Mouse (Mus musculus) hindbrain, embryonic 16.5 days (tissue): ENCODE results near the gene Sac3d1. TPM values are rescaled to one million over a fixed set of nuclear protein-coding genes. Genes with fewer than 3 reads are reported as not detected.

Experiments
- ATAC-seq: fragments of 200-750 bp; cut with Nextera tagmentation; 2 replicates; pipeline ENCODE4 v1.8.0; 2017; ENCODE audit warnings: moderate TSS enrichment, moderate library complexity
- H3K27ac ChIP-seq: fragments of 300-500 bp; sonication (generic); 2 replicates; pipeline ENCODE4 v1.5.1; 2014; ENCODE audit warnings: low read depth, mild to moderate bottlenecking, control low read depth, low read length, moderate library complexity
- H3K27me3 ChIP-seq: fragments of 300-500 bp; sonication (generic); replicated peaks from 2 replicates; pipeline ENCODE4 v1.6.1; 2014; ENCODE audit warnings: low read length; ENCODE audit not compliant: control insufficient read depth, insufficient read depth
- H3K36me3 ChIP-seq: fragments of 300-500 bp; sonication (generic); 2 replicates; pipeline ENCODE4 v1.6.1; 2014; ENCODE audit warnings: mild to moderate bottlenecking, low read length, moderate library complexity, mixed read lengths; ENCODE audit not compliant: control insufficient read depth, insufficient read depth
- H3K4me1 ChIP-seq: fragments of 300-500 bp; sonication (generic); 2 replicates; pipeline ENCODE4 v1.6.1; 2014; ENCODE audit warnings: low read depth, low read length; ENCODE audit not compliant: control insufficient read depth, insufficient read depth
- H3K4me2 ChIP-seq: fragments of 300-500 bp; sonication (generic); 2 replicates; pipeline ENCODE4 v1.6.1; 2014; ENCODE audit warnings: mild to moderate bottlenecking, low read length, control low read depth, moderate library complexity
- H3K4me3 ChIP-seq: fragments of 300-500 bp; sonication (generic); 2 replicates; pipeline ENCODE4 v1.5.1; 2014; ENCODE audit warnings: mild to moderate bottlenecking, low read length, control low read depth, moderate library complexity
- H3K9ac ChIP-seq: fragments of 300-500 bp; sonication (generic); 2 replicates; pipeline ENCODE4 v1.6.1; 2014; ENCODE audit warnings: low read depth, mild to moderate bottlenecking, control low read depth, low read length, moderate library complexity
- H3K9me3 ChIP-seq: fragments of 300-500 bp; sonication (generic); 2 replicates; pipeline ENCODE4 v1.6.1; 2014; ENCODE audit warnings: mild to moderate bottlenecking, low read length, moderate library complexity; ENCODE audit not compliant: control insufficient read depth
- WGBS: fragments of 180-500 bp; shearing (Covaris S2); extraction: QIAGEN DNeasy Blood & Tissue Kit; methylation state at CpG from one replicate; pipeline ENCODE4 v1.1.7; 2014; 5-methylcytosine and 5-hydroxymethylcytosine counted together
- polyA plus RNA-seq: library from polyadenylated mRNA; unstranded; fragments of >200 nt; fragmentation: Nextera tagmentation; extraction: Ambion mirVana; gene quantifications from 2 replicates; pipeline ENCODE4 v1.2.1, GENCODE M21; 2015

Sac3d1 gene
- polyA plus RNA-seq, 1 experiment from 2014 or later = 53.9 TPM

DNA sequence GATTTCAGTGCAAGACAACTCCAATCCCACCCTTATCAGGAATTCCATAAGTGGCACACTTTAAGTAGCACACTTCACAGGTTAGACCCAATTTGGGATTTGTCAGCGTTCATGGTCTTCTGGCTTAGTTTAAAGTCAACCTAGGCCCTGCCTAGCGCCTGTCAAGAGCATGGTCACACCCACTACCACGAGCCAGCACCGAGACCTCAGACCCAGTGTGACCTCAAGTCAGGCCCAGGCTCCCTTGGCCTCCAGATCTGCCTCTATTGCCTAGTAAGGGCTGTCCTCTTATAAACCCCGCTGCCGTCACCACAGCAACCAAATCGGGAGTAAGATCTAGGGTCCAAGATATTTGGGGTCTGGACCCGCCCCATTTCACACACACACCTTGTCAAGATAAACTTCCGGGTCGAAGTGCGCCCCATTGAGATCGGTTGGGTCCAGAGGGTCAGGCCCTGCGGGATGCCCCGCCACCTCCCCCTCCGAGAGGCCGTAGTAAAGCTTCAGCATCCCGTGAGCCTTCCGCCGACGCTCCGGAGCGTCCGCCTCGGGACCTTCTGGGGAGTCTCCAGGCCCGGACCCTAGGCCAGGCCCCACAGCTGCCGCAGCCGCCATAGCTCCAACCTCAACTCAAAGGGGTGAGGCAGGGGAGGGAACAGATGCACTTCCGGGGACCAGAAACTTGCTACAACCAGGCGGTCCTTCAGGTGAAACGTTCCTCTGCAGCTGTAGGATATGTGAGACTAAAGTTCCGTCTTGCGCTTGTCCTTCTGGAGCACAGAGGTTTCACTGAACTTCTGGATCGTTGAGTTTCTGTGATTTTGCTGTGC is 41.7 kb downstream of the Sac3d1 start, which contains the start of gene Vps51:
Gene Vps51, minus strand, starts transcription at position 668 of the 830 bp plus-strand sequence.
- WGBS = 1% methylated on average over 31 of the region's 33 CpGs

DNA sequence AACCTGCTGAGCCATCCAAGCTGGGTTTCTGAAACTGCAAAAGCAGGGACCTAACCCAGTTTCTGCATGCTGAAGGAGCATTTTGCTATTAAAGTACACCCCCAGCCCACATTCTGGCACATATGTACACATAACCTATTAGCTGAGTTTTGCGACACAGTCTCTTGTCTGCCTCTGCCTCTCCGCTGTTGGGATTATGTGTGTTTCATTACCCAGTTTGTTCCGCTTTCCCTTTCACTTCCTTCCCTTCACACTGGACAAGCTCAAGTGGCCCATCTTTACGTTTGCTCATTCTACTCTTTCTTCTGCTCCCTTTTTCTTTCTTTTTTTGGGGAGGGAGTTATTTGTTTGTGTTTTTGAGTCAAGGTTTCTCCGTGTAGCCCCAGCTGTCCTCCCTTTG is 44.6 kb downstream of the Sac3d1 start:
- peaks cover 6% of the 10 kb centered on the region for H3K4me1 ChIP-seq
- no peak overlapping the region for H3K4me2 ChIP-seq
- H3K4me3 ChIP-seq = no peak overlapping the region
- H3K27me3 ChIP-seq = no peaks in the 10 kb centered on the region
- no peaks in the 10 kb centered on the region for H3K9me3 ChIP-seq
- WGBS = 90% methylated on average over 5 of the region's 5 CpGs
- ATAC-seq = no peak
- H3K27ac ChIP-seq = no peak overlapping the region
- peaks cover 29% of the 10 kb centered on the region for H3K36me3 ChIP-seq
- no peak overlapping the region for H3K9ac ChIP-seq

More for the DNA sequence above, 41.7 kb downstream of the Sac3d1 start, which contains the start of gene Vps51:
- H3K27ac ChIP-seq = peak within 1 kb of the TSS; percentile 92
- peak within 1 kb of the TSS; percentile 87 for H3K9ac ChIP-seq
- H3K9me3 ChIP-seq = no peaks in the 10 kb centered on the region
- ATAC-seq = peak; percentile 93
- H3K27me3 ChIP-seq = no peaks in the 10 kb centered on the region
- peak within 1 kb of the TSS; percentile 73 for H3K4me2 ChIP-seq
- peaks cover 6% of the 10 kb centered on the region for H3K4me1 ChIP-seq
- peak within 1 kb of the TSS; percentile 76 for H3K4me3 ChIP-seq
- H3K36me3 ChIP-seq = peaks cover 19% of the 10 kb centered on the region

DNA sequence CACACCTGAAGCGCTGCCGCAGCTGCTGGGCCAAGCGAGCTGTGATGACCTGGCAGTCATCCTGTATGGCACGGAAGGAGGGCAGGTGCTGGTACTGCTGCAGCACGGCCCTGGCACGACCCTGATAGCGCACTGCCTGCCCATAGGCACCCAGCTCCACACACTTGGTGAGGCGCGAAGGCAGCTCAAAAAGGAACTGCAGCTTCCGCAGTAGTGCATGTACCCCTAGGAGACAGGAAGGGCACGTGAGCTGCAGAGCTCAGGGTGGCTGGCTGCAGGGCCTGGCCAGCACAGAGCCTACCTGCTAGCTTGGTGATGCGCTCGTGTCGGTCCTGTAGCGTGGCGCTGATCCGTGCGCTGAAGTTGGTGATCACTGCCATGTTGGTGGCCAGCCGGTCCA is 47.2 kb downstream of the Sac3d1 start:
- WGBS = 95% methylated on average over 19 of the region's 19 CpGs
- Histone ChIP-seq H3K4me1 (peaks cover 17% of the 10 kb centered on the region), H3K27me3 (no peaks in the 10 kb centered on the region), H3K4me3 (no peak overlapping the region), H3K9me3 (no peaks in the 10 kb centered on the region), H3K36me3 (peaks cover 28% of the 10 kb centered on the region), H3K27ac (no peak overlapping the region), H3K9ac (no peak overlapping the region), H3K4me2 (no peak overlapping the region)
- ATAC-seq = no peak

DNA sequence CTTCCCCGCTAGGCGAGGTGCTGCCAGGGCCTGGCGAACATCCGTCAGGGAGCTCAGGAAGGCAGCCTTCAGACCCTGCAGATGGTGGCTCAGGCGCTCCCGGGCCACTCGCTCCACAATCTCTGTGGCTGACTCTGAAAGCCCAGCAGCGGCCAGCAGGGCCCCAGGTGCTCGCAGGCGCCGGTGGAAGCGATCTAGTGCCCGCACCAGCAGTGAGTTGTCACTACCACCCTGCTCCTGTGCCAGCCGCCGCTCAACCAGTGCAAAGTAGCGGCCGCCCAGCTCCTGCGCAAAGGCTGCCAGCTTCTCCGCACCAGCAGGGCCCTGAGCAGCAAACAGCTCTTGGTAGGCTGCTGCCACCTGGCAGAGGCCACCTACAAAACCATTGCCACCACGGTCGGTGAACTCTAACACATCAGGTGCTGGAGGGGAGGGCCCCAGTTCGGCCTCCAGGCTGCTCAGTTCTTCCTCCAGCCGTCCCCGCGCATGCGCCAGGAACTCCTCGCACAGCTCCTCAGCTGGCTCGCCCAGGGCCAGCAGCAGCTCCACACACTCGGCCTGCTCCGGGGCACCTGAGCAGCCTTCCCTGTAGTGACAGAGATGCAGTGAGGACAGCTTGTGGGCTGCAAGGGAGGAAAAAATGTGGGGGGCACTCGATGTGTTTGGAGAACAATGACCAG is 47.7 kb downstream of the Sac3d1 start:
- H3K4me3 ChIP-seq = no peak overlapping the region
- H3K9ac ChIP-seq = no peak overlapping the region
- no peak overlapping the region for H3K4me2 ChIP-seq
- peaks cover 18% of the 10 kb centered on the region for H3K4me1 ChIP-seq
- H3K27me3 ChIP-seq = no peaks in the 10 kb centered on the region
- no peak overlapping the region for H3K27ac ChIP-seq
- peaks cover 28% of the 10 kb centered on the region for H3K36me3 ChIP-seq
- no peak for ATAC-seq
- WGBS = 91% methylated on average over 31 of the region's 31 CpGs
- H3K9me3 ChIP-seq = no peaks in the 10 kb centered on the region

DNA sequence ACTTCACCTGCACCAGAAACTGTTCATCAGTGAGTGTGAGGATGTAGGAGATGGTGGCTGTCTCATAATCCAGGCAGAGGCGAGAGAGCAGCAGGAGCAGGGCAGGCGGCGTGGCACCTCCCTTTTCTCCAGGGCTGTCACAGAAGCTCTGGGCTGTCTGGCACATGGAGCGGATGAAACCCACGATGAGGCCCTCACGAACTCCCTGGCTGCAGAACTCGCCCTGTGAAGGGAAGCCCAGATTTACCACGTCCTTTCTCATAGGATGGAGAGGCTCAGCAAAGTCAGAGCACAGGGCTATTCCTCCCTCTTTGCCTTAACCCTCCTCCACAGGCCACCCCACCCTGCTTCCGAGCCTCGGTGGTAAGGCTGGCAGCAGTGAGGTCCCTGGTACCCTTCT is 48.6 kb downstream of the Sac3d1 start:
- Histone ChIP-seq H3K27ac (no peak overlapping the region), H3K27me3 (no peaks in the 10 kb centered on the region), H3K9ac (no peak overlapping the region), H3K9me3 (no peaks in the 10 kb centered on the region), H3K36me3 (peaks cover 28% of the 10 kb centered on the region), H3K4me3 (no peak overlapping the region), H3K4me2 (no peak overlapping the region), H3K4me1 (peaks cover 20% of the 10 kb centered on the region)
- no peak for ATAC-seq
- 96% methylated on average over 10 of the region's 10 CpGs for WGBS

DNA sequence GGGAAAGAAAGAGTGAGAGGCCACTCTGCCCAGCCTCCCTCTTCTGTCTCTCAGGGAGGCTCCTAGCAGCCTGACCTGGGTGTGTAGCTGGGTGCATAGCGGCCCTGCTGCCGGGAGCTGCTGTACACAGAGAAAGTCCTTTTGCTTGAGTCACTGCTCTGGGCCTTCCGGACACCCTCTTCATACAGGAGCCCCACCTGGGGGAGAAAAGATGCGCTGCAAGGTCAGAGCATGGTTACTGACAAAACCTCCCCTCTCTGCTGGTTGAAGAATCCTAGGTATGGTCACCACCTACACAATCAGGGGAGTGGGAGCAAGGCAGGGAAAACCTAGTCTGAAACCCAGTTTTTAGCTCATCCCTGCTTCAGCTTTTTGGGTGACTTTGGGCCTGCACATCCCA is 49.5 kb downstream of the Sac3d1 start:
- no peak overlapping the region for H3K4me2 ChIP-seq
- H3K9ac ChIP-seq = no peak overlapping the region
- H3K36me3 ChIP-seq = peaks cover 28% of the 10 kb centered on the region
- no peaks in the 10 kb centered on the region for H3K9me3 ChIP-seq
- H3K27ac ChIP-seq = no peak overlapping the region
- 79% methylated on average over 4 of the region's 4 CpGs for WGBS
- peaks cover 21% of the 10 kb centered on the region for H3K4me1 ChIP-seq
- H3K27me3 ChIP-seq = no peaks in the 10 kb centered on the region
- no peak for ATAC-seq
- H3K4me3 ChIP-seq = no peak overlapping the region

DNA sequence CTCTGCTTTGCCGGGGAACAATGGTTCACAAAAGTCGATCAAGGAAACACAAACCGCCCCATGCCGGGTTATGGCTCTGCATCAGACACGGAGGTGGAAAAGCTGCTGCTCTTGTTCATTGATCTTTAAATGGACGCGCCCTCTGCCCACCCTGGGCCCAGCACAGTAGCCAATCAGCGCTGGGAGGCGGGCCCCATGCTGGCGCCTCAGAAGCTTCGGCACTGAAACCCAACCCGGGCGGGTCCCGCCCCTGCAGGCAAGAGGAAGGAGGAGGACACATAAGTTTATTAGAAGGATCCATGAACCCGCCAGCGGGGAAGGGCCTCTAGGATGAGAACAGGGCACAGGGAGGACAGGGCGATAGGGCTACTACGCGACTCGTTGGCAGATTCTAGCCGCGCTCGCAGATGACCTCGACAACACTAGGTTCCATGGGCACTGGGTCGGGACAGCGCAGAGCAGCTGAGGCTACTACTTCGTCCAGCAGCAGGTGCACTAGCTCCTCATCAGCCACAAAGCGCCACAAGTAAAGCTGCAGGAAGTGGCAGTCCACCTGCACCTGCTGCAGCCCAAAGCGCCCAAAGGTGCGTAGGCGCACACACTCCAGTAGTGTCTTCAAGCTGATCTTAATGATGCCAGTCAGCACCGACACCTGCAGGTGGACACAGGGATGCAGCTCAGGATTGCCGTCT is 50.6 kb downstream of the Sac3d1 start, which contains the start of gene Tm7sf2:
Gene Tm7sf2, minus strand, starts transcription at position 650 of the 692 bp plus-strand sequence.
- WGBS = 8% methylated on average over 32 of the region's 33 CpGs

DNA sequence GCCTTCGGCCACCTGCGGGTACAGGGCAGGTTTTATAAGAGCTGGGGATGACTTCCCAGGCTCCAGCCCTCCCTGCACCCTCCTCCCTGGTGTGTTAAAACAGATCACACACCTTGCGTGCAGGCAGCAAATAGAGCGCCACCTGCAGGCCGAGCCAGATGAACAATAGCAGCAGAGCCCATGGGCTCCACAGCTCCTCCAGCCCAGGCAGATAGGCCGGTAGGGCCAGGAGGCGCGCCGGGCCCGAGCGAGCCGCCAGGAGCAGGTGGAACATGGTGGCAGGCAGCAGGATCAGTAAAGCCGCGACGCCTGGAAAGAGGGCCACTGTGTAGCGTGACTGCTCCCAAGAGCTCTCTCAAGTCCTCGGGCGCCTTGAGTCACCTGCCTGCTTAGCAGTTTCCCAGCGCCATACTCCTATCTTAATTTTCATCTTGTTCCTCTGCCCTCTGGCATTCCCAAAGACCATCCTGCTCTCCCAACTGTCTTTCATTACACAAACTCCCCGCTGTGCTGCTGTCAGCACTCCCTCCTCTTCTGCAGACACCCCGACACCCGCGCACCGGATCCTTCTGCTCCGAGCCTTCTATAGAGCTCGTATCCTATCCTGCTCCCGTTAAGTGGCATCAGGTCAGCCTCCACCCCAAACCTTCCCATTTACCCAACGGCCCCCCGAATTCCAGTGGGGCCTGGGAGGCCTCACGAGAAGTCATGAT is 51.3 kb downstream of the Sac3d1 start:
- ATAC-seq = peak; percentile 66
- Histone ChIP-seq H3K4me2 (peak overlapping the region; percentile 89), H3K27me3 (no peaks in the 10 kb centered on the region), H3K27ac (peak overlapping the region; percentile 92), H3K4me1 (peaks cover 34% of the 10 kb centered on the region), H3K36me3 (peaks cover 19% of the 10 kb centered on the region), H3K9me3 (no peaks in the 10 kb centered on the region), H3K4me3 (peak overlapping the region; percentile 62), H3K9ac (peak overlapping the region; percentile 79)
- under 1% methylated on average over 30 of the region's 30 CpGs for WGBS

More for the DNA sequence above, 50.6 kb downstream of the Sac3d1 start, which contains the start of gene Tm7sf2:
- peaks cover 27% of the 10 kb centered on the region for H3K4me1 ChIP-seq
- ATAC-seq = peak; percentile 94
- peak within 1 kb of the TSS; percentile 89 for H3K4me2 ChIP-seq
- no peaks in the 10 kb centered on the region for H3K27me3 ChIP-seq
- peak within 1 kb of the TSS; percentile 62 for H3K4me3 ChIP-seq
- H3K9me3 ChIP-seq = no peaks in the 10 kb centered on the region
- H3K36me3 ChIP-seq = peaks cover 23% of the 10 kb centered on the region
- H3K9ac ChIP-seq = peak within 1 kb of the TSS; percentile 79
- H3K27ac ChIP-seq = peak within 1 kb of the TSS; percentile 92
